Mouse (Mus musculus) v-Abl transformed pro-B cells (cell line): ENCODE measurements around the gene Tns1.

Experiments
- in situ Hi-C, 2 experiments: fragments of 400-800 bp; cut with MboI; formaldehyde crosslinking; loops; one replicate each; pipeline ENCODE4 v1.15.1; 2025; ENCODE audit not compliant: unreplicated experiment in 2 of 2

The Tns1 gene

GRCm38 (mm10) chr1:74066061-74066460, 58.2 kb downstream of the Tns1 start:
- in situ Hi-C loops, result no loop called here

- in situ Hi-C loops, result no loop called here
Measured at GRCm38 (mm10) chr1:74060046-74060445, 64.2 kb downstream of the Tns1 start.

DNA sequence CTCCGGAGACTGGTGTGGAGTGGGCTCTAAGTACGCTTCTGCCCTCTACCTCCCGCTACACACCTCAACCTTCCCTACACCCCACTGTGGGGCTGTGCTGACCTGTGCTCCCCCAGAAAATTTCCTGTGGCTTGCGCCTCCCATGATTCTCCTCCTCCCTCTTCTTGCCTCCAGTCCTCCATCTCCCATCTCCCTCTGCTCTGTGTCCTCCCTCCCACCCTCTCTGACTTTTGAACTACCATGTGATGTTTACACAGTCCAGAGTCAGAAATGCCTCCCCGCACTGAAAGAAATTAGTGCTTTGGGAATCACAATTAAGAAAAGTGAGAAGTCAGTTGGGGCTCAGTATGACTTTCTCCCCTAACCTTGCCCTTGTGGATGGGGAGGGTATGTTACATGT, 64.7 kb downstream of the Tns1 start:
- in situ Hi-C loops, result no loop called here

DNA sequence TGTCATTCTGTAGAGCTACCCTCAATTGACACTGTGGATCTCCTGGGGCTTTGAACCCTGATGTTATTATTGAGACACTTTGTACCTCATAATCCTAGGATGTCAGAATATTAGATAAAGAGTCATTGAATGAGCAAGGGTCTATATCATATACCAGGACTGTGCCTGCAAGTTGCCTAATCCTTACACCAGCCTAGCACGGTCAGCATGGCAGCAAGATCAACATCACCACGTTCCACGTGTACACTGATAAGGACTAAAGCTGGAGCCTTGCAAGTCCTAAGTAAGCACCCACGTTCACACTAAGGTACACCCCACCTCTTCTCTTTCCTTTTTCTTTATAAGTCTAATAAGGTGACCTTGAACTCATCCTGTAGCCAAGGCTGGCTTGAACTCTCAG, 65.5 kb downstream of the Tns1 start:
- in situ Hi-C loops, result no loop called here

DNA sequence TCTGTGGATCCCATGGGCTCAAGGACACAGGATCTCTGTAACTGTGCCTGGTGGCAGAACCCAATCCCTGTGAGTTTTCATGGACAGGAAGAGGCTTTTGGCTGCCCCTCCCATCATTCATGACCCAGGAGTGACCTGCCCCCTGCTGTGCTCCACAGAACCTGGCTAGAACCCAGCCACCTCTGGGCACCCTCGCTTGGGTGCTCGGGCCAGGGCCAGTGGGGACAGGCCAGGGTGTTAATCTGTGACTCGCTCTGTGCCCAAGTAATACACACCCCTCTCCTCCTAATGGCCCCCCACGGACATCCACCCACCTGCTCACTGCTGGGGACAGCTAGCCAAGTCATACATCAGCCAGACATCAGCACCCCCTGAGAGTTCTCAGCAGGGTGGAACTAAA, 65.9 kb downstream of the Tns1 start:
- in situ Hi-C loops, result no loop called here

DNA sequence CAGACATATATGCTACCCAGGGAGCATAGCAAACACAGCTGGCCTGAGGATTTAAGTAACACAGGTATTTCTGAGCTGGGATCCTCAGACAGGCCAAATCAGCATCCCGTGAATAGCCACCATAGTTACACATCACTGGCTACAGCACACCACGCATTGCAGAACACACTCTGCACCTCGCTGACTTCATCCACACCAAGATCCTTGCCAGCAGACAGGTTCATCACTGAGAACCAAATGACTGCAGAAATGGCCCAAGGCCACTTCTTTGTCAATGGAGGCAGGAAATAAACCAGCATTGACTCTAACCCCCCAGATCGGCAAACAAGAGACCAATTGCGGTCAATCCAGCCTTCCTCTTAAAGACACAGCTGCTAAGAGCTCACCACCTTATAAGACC, 66.7 kb downstream of the Tns1 start:
- in situ Hi-C loops, result no loop called here

DNA sequence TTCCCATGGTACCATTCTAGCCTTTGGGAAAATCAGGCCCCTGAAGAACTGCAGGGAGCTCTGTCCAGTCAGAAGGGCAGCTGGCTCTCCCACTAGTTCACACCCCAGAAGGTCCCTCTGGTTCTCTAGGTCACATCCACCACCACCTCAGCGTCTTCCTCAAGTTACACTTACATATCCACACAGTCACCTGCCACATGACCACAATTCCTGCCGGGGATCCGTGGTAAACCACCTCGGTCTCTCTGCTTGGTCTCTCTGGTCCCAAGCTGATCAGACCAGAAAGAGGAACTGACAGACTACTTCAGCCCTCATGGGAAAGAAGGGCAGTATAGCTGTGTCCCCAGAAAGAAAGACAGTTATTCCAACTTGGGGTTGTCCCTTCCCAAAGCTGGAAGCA, 68.7 kb downstream of the Tns1 start:
- in situ Hi-C loops, result no loop called here

DNA sequence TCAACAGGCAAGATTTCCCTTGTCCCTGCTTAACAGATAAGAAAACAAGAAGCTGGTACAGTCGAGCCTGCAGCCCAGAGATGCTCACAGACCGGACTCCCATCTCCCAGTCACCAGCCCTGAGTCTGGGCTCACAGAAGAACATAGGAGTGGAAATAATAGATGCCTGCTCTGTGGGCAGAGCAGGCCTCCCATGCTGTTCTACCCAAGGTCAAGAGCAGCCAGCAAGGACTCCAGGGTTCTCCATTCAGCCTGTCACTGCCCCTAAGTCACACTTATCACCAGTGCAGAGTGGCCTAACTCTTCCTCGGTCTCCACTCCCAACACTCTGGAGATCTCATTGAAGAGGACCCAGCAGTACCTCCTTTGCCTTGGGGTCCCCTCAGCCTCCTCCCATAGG, 69.8 kb downstream of the Tns1 start:
- in situ Hi-C loops, result no loop called here

DNA sequence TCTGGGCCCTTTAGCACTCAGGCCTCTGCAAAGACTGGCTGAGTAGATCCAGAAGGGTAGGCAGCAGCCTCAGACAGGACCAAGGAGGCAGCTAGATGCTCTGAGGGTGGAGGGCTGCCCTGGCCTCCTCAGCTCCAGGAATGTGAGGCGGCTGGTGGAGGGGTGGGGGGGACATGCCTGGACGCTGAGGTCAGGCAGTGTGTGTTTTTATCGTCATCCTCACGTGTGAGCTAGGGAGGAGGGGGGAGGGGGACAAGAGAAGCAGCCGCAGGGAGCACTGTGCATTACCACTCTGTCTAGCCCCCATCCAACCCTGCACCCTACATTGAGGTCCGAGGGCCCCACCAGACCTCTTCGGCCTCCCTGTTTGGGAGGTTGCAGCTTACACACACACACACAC, 70.2 kb downstream of the Tns1 start:
- in situ Hi-C loops, result no loop called here

GRCm38 (mm10) chr1:74053068-74053467, 71.2 kb downstream of the Tns1 start:
- in situ Hi-C loops, result no loop called here

GRCm38 (mm10) chr1:74051349-74051748, 72.9 kb downstream of the Tns1 start:
- in situ Hi-C loops, result no loop called here

GRCm38 (mm10) chr1:74049430-74049829, 74.8 kb downstream of the Tns1 start:
- in situ Hi-C loops, result no loop called here

GRCm38 (mm10) chr1:74047722-74048121, 76.5 kb downstream of the Tns1 start:
- in situ Hi-C loops, result no loop called here

DNA sequence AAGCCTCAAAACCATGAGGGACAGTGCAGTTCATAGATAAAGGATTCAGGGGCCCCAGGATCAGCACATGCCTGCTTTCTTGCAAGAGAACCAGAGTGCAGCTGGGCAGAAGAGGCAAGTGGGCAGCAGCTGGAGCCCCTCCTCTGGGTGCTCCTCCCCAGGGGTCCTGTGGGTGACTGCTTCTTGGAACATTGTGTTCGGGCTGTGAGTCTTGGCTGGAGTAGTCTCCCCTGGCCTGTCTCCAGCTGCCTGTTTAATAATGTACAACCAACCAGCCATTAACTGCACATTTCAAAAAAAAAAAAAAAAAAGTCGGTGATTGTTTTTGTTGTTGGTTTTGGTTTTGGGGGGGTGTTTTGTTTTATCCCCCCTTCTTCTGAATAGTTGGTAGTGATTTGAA, 76.9 kb downstream of the Tns1 start:
- in situ Hi-C loops, result no loop called here

- in situ Hi-C loops, result no loop called here
Measured at GRCm38 (mm10) chr1:74045034-74045433, 79.2 kb downstream of the Tns1 start.

GRCm38 (mm10) chr1:74044421-74044820, 79.8 kb downstream of the Tns1 start:
- in situ Hi-C loops, result no loop called here

DNA sequence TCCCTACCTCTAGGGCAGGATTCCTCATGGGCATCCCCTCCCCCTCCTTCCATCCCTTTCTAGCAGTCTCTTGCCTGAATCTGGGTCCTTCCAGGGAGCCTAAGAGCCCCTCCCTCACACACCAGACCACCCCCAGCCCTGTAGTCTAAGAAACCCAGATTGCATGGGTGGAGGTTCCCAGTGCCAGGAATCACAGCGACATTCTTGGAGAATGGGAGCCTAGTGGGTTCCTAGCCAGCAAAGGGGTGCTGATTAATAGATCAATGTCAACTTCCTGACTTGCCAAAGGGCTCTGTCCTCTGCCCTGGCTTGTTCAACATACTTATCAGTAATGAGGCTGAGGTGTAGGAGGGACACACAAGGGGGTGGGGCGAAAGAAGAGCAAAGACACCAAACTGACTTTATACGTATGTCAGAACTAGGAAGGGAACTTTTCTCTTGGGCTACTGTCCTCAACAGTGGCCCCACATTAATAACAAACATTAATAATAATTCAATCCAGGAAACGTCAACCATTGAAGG, 80.6 kb downstream of the Tns1 start:
- in situ Hi-C loops, result no loop called here

DNA sequence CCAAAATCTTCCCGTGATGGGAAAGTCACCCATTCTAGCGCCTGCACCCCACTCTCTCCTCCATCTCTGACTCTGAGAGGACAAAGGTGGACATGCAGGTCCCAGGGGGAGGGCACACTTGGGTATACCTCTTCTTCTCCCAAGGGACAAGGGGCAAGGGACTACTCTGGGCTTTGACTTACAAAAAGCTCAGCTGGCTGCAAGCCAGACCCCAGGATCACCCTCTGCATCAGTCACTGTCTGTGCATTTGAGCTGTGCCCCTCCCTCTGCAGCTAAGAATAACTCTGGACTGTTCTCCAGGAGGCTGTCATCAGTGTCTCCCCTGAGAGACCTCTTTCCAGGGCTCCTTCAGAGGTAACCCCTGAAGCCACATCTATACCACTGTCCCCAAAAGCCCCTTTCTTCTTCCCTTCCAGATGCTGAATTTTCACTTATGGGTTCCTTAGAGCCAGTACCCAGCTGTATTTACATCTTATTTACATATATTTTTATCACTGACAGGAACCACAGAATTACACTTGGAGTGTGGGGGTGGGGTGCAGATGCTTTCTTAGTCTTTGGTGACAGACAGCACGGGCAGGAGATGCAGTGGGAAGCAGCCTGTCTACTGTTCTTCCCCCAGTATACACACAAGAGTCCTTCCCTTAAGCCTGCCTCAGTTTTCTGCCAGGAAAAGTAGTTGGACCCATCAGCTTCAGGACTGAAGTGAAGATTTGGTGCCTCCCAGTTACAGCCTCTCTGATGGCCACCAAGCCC, 81.4 kb downstream of the Tns1 start:
- in situ Hi-C loops, result no loop called here

DNA sequence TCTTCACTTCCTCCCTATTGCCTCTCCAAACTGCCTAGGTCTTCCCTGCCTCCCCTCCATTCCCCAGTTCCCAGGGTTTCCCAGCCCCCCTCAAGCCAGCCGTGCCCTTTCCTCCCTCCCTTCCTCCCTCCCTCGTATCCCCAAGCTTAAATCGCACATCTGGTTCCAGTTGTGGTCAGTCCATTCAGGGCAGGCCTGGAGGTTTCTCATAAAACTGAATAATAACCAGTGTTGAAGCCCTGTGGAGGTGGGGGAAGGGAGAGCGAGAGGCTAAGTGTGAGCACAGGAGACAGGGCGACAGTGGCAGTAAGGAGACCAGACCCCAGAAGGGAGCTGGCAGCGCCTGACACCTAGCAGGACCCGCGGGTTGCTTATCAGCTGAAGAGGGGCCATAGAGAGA, 82.6 kb downstream of the Tns1 start:
- in situ Hi-C loops, result no loop called here

GRCm38 (mm10) chr1:74041178-74041577, 83.1 kb downstream of the Tns1 start:
- in situ Hi-C loops, result no loop called here

- in situ Hi-C loops, result no loop called here
Measured at GRCm38 (mm10) chr1:74036560-74037390, 87.5 kb downstream of the Tns1 start.
